Mouse (Mus musculus) liver, postnatal 0 days (tissue): ENCODE data around the gene Kirrel2.

Experiments used
- CTCF ChIP-seq: sonication (generic); IDR thresholded peaks from 2 replicates; pipeline ENCODE4 v1.5.1; 2016; ENCODE audit warnings: antibody characterized with exemption, low read depth
- EP300 ChIP-seq: IDR thresholded peaks from 2 replicates; pipeline ENCODE4 v1.6.1; 2016; ENCODE audit warnings: antibody characterized with exemption, low read depth, mild to moderate bottlenecking

DNA sequence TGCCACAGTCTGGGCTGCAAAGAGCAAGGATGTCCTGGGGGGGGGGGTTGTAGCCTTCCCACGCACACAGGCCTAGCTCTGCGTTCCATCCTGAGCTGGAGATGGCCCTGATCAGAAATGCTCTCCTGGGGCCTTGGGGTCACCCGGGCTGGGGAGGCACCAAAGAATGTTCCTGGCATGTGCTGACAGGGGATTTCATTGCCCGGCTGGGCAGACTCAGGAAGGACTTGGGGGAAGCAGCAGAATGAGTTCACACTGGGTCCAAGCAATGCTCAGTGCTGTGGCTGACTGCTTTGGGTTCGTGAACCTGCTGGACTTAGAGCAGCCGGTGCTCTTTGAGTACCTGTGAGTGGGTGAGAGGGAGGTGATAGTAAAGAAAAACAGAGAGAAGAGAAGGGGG, 2.0 kb upstream of the Kirrel2 start:
- TF ChIP-seq EP300 (no peak), CTCF (no peak)
